Mouse (Mus musculus): ENCODE data around the gene Ptpra.

Gene Ptpra

DNA sequence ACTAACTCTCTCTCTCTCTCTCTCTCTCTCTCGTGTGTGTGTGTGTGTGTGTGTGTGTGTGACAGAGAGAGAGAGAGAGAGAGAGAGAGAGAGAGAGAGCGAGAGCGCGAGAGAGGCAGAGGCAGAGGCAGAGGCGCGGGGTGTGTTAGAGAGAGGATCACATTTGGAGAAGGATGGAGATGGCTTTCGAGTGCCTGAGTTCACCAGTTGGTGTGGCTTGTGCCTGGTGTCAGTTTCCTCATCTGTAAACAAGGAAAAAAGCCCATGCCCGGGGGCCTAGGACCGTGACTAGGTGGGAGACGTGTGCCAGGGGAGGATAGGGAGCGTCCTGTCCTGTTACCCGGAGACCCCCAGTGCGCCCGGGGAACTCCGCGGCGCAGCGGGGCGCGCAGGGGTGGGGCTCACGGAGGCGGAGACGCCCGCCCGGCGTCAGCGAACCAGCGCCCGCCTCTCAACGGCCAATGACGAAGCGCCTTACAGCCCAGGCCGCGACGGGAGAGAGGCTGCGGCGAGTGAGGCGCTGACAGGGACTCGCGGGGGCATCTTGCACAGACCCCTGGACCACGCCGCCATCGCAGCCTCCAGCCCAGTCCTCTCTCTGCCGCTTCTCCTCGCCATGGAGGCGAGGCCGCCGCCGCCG is at the start of gene Ptpra:
Gene Ptpra (plus strand): TSS at position 485 of the 640 bp plus-strand sequence.
- DNase-seq (ENCODE audit: low read depth, low spot score) = peak; percentile 93

DNA sequence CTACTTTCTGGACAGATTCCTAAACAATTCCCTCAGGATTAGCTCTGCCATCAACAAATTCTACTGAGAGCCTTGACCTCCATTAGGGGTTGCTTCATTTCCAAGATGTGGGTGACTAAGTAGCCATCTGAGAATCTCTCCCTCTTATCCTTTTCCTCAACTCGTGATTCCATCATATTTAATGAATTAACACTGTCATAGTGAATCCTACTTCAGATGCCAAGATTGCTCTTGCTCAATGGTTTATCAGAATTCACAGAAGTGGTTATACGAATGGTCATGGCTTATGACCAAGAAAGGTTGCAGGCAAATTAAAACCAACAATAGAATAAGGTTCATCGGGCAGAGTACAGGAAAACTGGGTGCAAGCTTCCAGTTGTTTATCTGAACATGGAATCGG is 48.2 kb upstream of the Ptpra start:
- no peak for DNase-seq (ENCODE audit: low read depth, low spot score)

DNA sequence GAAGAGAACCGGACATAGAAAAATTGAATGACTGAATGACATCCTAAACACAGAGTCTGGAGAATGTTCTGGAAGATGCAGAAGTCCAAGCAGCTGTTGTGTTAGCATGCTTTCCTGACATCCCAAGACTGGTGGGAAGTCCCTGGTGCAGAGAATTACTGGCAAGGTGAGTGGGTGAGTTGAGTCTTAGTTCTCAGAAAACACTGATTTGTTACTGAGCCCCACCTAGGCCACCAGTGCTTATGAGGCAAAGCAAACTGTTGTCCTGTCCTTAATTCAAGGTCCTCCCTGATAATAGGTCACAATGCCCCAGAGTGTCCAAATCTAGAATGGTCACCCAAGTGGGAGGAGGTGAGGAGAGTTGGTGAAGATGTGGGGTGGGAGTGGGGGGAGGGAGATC is 45.1 kb upstream of the Ptpra start, which contains the start of the genes Gm28372 and 1700020A23Rik:
Gene Gm28372 (plus strand): TSS at position 301 of the 400 bp plus-strand sequence.
Gene 1700020A23Rik (plus strand): TSS at position 321 of the 400 bp plus-strand sequence.
- DNase-seq (ENCODE audit: low read depth, low spot score) = no peak

DNA sequence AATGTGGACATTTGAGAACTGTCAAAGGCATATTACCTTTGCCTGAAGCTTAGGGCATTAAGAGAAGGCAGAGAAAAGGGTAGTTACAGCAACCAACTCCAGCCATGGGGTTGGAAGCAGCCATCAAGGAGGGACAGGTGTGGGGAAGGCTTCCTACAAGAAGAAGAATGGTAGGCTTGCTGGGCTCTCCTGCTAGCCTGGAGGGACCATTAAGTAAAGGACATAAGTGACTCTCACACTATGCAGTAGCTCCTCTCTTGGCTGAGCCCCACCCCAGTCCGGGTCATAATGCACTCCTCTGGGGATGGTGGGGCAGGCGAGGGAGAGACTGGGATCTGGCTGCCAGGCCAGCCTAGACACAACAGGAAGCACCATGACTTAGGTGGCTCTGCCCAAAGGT is 43.9 kb upstream of the Ptpra start, which contains the start of gene Tmem239:
Gene Tmem239 (plus strand): TSS at position 301 of the 400 bp plus-strand sequence.
- DNase-seq (ENCODE audit: low read depth, low spot score) = no peak

DNA sequence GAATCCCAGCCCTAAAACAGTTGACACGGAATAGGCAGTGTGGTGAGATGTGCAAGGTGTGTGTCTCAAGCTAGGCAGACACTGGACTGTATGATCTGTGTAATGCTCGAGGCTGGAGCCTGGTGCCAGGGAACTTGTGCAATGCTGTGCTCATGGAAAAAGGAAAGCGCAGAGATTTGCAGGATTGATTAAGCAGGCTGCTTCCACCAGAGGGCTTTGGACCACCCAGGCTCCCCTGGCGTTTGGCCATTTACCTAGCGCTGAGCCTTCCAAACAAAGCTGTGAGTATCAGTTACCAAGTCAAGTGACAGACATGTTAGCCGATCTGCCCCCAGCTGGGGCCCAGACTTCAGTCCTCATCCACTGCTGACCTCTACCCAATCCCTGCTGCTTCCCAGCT is 41.9 kb upstream of the Ptpra start:
- no peak for DNase-seq (ENCODE audit: low read depth, low spot score)

DNA sequence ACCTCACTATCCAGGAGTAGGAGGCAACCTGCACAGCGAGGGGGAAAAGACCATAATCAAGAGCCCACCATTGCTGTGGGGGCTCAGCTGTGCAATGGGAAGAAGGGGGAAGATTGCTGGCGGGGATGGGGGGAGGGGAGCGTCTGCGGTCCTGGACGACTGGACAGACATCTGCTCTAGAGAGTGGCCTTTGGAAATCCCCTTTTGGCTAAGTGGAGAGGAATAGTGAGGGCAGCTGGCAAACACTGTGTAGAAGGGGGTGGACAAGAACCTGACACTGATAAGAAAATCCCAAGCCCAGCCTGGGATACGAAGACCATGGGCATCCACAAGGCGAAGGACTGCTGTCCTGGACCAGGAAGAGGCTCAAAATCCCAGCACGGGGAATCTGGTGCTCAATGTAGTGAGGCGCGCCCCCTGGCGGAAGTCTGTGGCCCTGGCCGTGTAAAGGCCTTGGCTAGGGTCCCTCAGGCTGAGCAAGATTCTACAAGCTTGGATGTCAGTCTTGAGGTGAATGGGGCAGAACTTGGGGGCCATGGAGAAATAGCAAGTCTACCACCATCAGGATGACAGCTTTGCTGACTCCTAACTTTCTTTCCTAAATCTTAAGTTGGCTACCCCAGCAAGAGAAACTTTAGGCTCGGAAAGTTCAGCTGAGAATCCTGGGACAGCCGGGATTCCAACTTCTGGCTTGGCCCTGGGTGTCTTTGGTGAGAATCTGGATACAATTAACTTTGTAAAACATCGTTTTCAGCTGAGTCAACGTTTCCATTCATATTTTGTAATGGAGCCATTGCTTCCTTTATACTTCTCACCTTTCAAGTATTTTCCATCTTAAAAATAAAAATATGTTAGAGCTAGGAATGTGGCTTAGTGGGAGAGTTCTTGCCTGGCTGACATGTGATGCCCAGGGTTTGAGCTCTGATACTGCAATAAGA is 38.3 kb upstream of the Ptpra start:
- DNase-seq (ENCODE audit: low read depth, low spot score) = peak; percentile 81

DNA sequence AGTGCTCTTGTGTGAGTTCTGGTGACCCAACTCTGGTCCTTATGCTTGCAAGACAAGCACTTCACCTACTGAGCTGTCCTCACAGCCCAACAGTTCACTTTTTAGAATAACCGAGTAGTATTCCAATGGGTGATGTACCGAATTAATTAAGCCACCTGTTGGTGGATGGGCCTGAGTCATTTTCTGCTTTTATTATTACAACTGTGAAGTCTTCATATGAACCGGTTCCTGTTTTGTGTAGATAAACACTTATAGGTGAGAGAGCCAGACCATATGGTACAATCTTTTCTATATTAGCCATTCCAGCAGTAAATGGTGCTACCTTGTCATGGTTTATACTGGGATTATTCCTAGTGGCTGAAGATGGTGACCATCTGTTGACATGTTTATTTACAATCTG is 37.3 kb upstream of the Ptpra start:
- DNase-seq (ENCODE audit: low read depth, low spot score) = no peak

DNA sequence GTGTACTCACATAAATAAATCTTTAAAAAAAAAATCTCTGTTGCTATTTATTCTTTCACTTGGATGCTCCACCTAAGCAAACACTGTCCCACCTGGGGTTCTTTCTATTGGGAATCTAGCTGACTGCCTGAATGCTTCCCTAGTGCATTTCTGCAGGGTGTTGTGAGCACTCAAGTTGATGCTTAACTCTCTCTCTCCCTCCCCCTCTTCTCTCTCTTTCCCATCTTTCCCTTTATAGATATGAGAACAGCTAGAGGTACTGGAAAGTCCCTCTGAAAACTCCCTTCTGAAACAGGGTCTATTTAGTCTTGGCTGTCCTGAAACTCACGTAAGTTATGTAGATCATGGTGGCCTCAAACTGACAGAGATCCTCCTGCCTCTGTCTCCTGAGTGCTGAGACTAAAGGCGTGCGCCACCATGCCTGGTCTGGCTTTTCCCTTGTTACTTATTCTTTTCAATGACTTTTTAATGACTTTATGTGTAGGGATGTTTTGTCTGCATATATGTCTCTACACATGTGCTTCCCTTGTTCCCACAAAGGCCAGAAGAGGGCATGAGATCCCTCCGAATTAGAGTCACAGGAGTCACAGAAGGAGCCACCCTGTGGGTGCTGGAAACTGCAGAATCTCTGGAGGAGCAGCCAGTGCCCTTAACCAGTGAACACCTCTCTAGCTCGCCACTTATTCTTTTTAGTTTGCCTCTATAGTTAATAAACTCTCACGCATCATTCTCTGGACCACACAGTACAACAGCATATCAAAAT is 35.8 kb upstream of the Ptpra start:
- peak; percentile 25 for DNase-seq (ENCODE audit: low read depth, low spot score)

DNA sequence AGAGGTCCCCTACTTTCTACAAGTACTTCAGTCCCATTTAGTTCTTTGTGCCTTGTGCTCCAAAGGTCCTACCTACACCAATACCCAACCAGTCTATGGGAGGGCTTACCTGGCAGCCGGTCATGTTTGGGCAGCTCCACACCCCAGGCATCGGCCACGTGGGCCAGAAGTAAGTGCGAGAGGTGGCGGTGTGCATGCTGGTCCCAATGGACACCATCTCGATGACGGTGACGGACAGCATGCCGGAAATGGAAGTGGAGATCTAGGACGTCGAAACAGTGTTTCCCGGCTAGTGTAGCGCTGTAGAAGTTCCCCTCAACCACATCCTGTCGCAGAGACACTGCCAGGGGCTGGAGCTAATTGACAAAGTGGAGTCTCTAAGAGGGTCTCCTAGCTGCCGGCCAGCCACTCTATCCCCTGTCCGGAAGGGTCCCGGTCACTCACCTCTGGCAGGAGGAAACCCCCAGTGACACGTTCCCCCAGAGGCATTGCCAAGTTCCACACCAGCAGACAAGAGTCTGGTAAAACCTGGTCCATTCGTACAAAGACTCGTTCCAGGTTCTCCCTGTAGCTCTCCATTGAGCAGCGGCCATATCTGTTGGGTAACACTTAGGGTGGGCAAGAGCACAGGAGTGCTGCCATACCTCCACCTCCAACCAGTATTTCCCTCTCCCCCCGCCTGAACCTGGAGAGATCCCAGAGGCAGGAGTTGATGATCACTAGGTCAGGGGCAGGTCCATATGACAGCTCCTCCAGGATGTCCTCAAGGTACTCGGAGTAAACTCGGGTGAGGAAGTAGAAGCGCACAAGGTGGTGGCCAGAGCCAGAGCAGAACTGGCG is 28.1 kb upstream of the Ptpra start:
- DNase-seq (ENCODE audit: low read depth, low spot score) = no peak

DNA sequence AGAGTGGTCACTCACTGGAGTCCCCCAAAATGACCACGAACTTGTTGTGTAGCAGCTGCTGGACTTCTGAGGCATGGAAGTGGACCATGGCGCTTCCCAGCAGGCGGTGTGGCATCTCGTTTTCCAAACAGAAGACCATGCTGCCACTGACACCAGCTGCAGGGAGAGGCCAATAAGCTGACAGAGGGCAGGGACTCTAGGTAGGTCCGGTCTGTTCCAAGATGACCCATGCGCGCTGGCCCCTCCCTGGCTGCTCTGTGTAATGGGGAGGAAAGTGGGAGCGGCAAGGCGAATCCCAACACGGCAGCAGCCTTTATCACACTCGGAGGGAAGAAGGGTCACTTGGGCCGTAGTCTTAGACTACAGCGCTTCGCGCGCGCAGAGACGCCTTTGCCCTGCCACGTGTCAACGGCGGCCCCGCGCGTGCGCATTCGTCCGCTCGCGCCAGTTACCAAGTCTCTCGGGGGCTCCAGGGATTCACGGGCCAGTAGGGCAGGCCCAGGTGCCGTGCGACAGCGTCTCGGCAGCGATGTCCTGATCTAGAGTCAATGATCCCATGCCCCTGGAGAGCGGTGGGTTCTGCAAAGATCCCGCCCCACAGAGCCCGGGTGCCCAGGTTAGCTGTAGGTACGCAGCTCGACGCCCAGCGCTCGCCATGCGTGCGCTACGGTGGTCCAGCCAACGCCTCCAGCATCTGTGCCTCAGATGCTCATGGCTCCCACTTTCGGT is 26.5 kb upstream of the Ptpra start:
- peak; percentile 86 for DNase-seq (ENCODE audit: low read depth, low spot score)

DNA sequence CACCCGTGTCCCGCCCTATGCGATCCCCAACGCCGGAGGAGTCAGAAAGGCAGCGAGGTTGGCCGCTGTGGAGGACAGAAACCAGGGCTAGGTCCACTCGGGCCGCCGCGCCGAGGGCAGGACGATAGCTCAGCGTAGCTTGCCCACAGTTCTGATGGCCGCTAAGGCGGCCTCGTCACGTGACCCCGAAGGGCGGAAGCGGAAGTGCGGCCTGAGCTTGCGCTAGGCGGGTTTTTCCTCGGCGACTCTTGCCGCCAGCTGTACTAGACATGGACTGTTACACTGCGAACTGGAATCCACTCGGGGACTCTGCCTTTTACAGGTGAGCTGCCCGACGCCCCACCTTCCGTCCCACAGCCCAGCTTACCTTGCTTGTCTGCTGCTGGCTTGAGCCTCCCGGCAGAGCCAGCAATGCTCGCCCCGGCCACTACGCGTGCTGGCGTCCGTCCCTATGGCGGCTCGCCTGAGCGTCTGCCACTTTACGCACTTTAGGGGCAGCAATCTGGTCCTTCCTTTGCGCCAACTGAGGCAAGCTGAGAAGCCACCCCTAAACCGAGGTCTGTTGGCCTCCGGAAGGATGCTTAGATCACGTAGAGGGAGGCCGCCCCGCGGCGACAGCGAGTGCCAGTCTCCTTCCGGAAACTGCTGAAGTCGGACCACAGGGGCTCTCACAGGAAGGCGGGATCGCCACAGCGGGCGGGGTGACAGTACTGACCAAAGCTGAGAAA is 25.8 kb upstream of the Ptpra start, which contains the start of the genes Vps16 and Pced1a:
Gene Vps16 (plus strand): TSS at position 214 of the 728 bp plus-strand sequence.
Gene Pced1a (minus strand): TSS at position 576 of the 728 bp plus-strand sequence.
- peak; percentile 94 for DNase-seq (ENCODE audit: low read depth, low spot score)

DNA sequence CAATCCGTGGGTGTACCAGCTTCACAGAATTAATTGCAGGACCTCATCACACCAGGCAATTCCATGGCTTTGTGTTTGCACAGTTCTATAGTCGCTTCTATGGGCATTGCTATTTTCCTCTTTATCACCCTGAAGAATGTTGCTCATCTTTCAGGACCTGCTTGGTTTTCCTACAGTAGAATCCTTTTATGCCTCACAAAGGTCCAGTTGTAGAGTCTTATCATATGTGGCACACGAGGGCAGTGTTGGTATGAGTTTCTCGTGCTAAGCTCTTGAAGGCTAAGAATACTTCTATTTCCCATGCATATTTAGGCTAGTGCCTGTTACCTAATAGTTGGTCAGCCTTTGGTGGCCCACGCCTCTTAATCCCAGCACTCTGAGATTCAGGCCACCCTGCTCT is 25.0 kb upstream of the Ptpra start:
- DNase-seq (ENCODE audit: low read depth, low spot score) = peak; percentile 19

DNA sequence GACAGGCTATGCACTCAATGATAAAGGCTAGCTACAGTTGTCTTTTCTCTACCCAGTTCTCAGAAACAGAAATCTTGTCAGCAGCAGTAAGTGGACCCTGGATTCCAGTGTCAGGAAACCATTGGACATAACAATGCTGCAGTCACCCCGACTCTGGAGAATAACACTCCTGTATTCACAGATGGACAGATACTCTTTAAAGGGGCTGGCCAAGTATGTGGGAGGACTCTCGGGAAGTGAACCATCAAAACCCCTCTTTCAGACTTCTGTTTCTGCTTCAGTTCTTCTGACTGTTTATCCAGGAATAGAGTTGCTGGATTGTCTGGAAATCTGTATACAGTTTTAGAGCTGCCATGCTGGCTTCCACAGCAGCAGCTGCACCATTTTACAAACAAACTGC is 20.2 kb upstream of the Ptpra start:
- no peak for DNase-seq (ENCODE audit: low read depth, low spot score)

DNA sequence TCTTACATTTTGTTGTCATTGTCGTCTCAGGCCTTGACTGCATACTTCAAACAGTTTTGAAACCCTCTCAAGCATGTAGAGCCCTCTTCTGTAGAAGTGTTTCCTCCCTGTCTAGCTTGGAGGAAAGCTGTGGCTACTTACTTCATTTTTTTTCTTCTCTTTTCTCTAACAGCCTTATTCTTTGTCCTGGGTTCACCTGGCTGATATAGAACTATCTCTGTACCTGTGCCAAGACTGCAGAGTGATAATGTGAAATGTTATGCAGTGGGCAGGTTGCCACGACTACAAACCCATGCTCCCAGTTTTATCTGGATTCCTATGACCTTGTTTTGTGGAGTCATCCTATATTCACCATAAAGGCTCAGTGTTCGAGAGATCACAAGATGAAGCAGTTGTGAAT is 19.6 kb upstream of the Ptpra start:
- DNase-seq (ENCODE audit: low read depth, low spot score) = no peak

DNA sequence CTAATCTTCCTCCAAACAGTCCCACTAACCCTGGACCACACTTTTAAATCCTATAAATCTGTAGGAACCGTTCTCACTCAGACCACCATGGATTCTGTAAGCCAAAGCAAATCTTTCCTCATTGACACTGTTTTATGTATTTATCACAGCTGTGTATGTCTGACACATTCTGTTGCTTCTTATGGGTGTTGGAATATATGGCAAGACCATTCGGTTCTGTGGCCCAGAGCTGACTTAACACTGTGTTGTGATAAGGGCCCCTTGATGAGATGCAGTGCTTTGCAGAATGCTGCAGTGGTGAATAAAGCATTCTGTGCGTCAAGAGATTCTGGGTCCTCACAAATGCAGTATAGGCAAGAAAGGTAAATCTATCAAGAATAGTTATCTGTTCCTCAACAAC is 17.9 kb upstream of the Ptpra start:
- DNase-seq (ENCODE audit: low read depth, low spot score) = no peak

DNA sequence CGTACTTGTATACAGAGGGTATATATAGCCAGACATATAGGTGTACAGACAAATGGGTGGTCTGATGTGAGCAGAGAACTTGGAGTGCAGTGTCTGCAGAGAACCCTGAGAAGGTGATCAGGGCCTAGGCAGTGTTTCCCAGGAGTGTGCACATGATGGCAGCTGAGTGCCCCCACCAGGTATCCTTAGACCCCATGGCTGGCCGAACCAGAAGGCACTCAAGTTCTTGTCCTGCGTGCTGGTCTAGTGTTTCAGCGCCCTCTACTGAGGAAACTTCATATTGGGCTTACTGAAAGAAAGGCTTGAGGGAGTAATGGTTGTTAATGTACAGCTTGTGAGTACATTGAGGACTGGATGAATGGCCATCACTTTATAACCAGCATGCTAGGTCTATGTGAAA is 16.9 kb upstream of the Ptpra start:
- peak; percentile 74 for DNase-seq (ENCODE audit: low read depth, low spot score)

DNA sequence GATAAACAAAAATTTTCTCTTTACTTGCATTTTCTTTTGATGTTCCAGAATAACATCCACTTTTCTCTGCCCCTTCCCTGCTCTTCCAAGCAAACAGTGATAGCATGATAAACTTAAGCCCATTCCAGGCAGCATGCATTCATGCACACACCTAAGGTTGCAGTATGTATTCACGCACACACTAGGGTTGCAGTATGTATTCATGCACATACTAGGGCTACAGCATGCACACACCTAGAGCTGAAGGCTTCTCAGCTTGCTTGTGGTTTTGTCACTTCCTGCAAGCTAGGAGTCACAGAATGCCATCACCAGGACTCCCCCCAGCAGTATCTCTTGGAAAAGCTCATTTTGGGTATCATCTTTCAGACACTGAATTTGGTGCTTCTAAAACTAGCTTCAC is 13.3 kb upstream of the Ptpra start:
- no peak for DNase-seq (ENCODE audit: low read depth, low spot score)

DNA sequence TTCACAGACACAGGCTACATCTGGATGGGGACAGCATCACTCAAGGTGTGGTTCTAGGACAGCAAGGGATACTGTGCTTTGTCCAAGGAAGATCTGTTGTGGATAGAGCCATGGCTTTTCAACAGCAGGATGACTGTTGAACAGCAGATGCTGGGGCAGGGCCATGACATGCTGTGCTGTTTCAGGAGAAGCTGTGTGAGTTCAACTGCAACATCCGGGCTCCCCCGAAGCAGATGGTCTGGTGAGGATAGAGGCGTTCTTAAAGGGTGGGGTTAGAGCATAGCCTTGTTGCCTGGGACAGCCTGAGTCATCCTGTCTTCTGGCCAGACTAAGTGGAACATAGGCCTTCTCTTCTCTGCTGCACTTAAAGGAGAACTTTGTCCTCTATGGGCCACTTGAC is 11.2 kb upstream of the Ptpra start:
- DNase-seq (ENCODE audit: low read depth, low spot score) = no peak

DNA sequence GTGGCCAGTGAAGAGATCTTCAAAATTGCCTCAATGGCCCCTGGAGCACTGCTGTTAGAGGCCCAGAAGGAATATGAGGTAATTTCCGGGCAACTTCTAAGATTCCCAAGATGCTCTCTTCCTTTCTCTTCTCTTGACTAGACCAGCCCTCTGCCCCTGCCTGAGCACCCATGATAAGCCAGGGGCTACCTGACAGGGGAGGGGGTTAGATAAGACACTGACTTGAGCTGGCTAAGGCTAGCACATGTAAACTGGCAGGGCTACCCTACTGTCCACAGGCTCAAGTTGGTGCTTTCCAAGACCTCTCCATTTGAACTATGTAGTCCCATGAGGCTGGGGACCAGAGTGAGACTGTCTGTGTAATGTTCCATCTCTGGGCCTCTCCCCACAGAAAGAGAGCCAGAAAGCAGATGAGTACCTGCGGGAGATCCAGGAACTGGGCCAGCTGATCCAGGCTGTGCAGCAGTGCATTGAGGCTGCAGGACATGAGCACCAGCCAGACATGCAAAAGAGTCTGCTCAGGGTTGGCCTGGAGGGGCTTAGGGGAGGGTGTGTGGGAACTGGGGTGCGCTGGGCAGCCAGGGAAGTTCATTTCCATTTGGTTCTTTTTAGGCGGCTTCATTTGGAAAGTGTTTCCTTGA is 10.1 kb upstream of the Ptpra start:
- DNase-seq (ENCODE audit: low read depth, low spot score) = no peak
